ENCODE assay signal across 13 mouse cellular contexts in genomic region chr2:90635085-90635723, GRCm38 (mm10). TPM values are rescaled to one million over a fixed set of nuclear protein-coding genes. Genes with fewer than 3 reads are reported as not detected.
DNase-seq lines count a peak whose midpoint lies in the region; TF ChIP-seq lines count a peak whose summit lies in the region.
"Had no signal": no experiment of that assay in that cellular context is flagged by ENCODE, and none has a peak within 500 bp of the region (broad histone marks: within the 10 kb centered on the region; RNA-seq: fewer than 3 reads in every experiment).

No protein-coding gene starts in this region.

- H3K4me1 ChIP-seq in cortical plate, adult 2 months (ENCODE audit: control insufficient read depth, insufficient read depth, low read length): peaks cover 4% of the 10 kb centered on the region; the same call in 1 of the 2 replicates

- TF ChIP-seq CTCF in cortical plate, adult 2 months (IDR thresholded peaks at IDR 0.05; ENCODE audit: extremely low read depth, insufficient read depth, low read length): no peak

- no peak overlapping the region for H3K4me3 ChIP-seq in cortical plate, adult 2 months (ENCODE audit: insufficient read depth, low read length)
- H3K4me3 ChIP-seq: liver, embryonic 12.5 days had no signal

- no peak for TF ChIP-seq POLR2A in cortical plate, adult 2 months (IDR thresholded peaks at IDR 0.05; ENCODE audit: extremely low read depth, insufficient read depth, low read length)

- peak; percentile 18 for DNase-seq in kidney, postnatal 10 days
- DNase-seq in kidney, adult 18-20 months: no peak
- DNase-seq in lung, postnatal 4 days: peak; percentile 53 to 70
- DNase-seq in thymus, postnatal 14 days: peak; percentile 34
- no peak for DNase-seq in cerebellum, postnatal 14 days
- DNase-seq in cerebellum, postnatal 10 days: no peak
- DNase-seq in layer of hippocampus, adult 18-20 months (ENCODE audit: low spot score in 2 of 2): no peak
- DNase-seq: adrenal gland, adult 2 months; cerebellum, adult 9-10 months; gastrocnemius, postnatal 25 days; retina, postnatal 1 day had no signal

- H3K27ac ChIP-seq in cortical plate, adult 2 months (ENCODE audit: insufficient read depth, low read length): 0 out of 2 replicates have a peak overlapping the region, but pooled peaks have one; percentile 42
- H3K27ac ChIP-seq: liver, embryonic 12.5 days had no signal

RNA-seq across cellular contexts. Expression of gene Nup160, which starts 41.8 kb away (rescaled TPM):
- polyA plus RNA-seq in cortical plate, adult 2 months (2012; rRNA removed): 12.5 and 12.6 TPM in 2 replicates
- total RNA-seq in layer of hippocampus, adult 18-20 months (2021): 10 to 100 TPM; 11.5 to 17.4 TPM

RNA-seq across cellular contexts. Expression of gene Ptprj, which starts 54.8 kb away (rescaled TPM):
- 36.9 and 40.2 TPM in 2 replicates for polyA plus RNA-seq in cortical plate, adult 2 months (2012; rRNA removed)
- total RNA-seq in layer of hippocampus, adult 18-20 months (2021): 100 to 1,000 TPM; 114 TPM

Comparison
In these comparisons a context has a peak if more than half of its experiments do, and no peak if none do; other contexts are left out.
1. DNase-seq: peak in kidney, postnatal 10 days (single experiment), lung, postnatal 4 days (2 of 2) and thymus, postnatal 14 days (single experiment); none in kidney, adult 18-20 months (single experiment), cerebellum, postnatal 14 days (0 of 2), cerebellum, postnatal 10 days (0 of 2) and layer of hippocampus, adult 18-20 months (0 of 2).